Comparison of ENCODE assay signal across 8 mouse cellular contexts in genomic region chr5:63968443-63969415, GRCm38 (mm10). TPM values are rescaled to one million over a fixed set of nuclear protein-coding genes. Genes with fewer than 3 reads are reported as not detected.
DNase-seq lines count a peak whose midpoint lies in the region; ATAC-seq lines count a peak whose summit lies in the region.

Gene Rell1, minus strand, starts transcription at chr5:63968897.

- H3K4me2 ChIP-seq in heart, embryonic 13.5 days = peak within 1 kb of the TSS; percentile 89
- peak within 1 kb of the TSS; percentile 87 for H3K4me2 ChIP-seq in liver, embryonic 12.5 days
- peak within 1 kb of the TSS; percentile 67 for H3K4me2 ChIP-seq in stomach, embryonic 15.5 days

- WGBS in heart, embryonic 13.5 days = under 1% methylated on average over 83 of the region's 85 CpGs
- WGBS in liver, embryonic 12.5 days (ENCODE audit: insufficient replicate concordance) = under 1% methylated on average over 74 of the region's 85 CpGs
- under 1% methylated on average over 85 of the region's 85 CpGs for WGBS in stomach, embryonic 15.5 days

- peak within 1 kb of the TSS; percentile 86 for H3K9ac ChIP-seq in heart, embryonic 13.5 days
- H3K9ac ChIP-seq in liver, embryonic 12.5 days = peak within 1 kb of the TSS; percentile 80
- peak within 1 kb of the TSS; percentile 63 for H3K9ac ChIP-seq in stomach, embryonic 15.5 days

- ATAC-seq in heart, embryonic 13.5 days (ENCODE audit: extremely low read depth, insufficient number of reproducible peaks, low FRiP score, low TSS enrichment) = peak; percentile 97
- peak; percentile 95 for ATAC-seq in liver, embryonic 12.5 days
- ATAC-seq in stomach, embryonic 15.5 days (ENCODE audit: insufficient read depth, low FRiP score, low read depth) = peak; percentile 96

- H3K9me3 ChIP-seq in heart, embryonic 13.5 days = no peaks in the 10 kb centered on the region
- H3K9me3 ChIP-seq in liver, embryonic 12.5 days (replicated peaks) = no peaks in the 10 kb centered on the region
- no peaks in the 10 kb centered on the region for H3K9me3 ChIP-seq in stomach, embryonic 15.5 days

- peaks cover 6% of the 10 kb centered on the region; the same call in 1 of the 2 replicates for H3K4me1 ChIP-seq in brown adipose tissue, adult 24 weeks (ENCODE audit: control insufficient read depth, insufficient read depth, insufficient read length, low read length)
- H3K4me1 ChIP-seq in heart, embryonic 13.5 days = peaks cover 29% of the 10 kb centered on the region
- peaks cover 36% of the 10 kb centered on the region for H3K4me1 ChIP-seq in liver, embryonic 12.5 days
- peaks cover 8% of the 10 kb centered on the region; the same call in 1 of the 2 replicates for H3K4me1 ChIP-seq in stomach, embryonic 15.5 days

- peak within 1 kb of the TSS; percentile 18 for H3K27ac ChIP-seq in brown adipose tissue, adult 24 weeks (replicated peaks; ENCODE audit: low read depth, low read length)
- H3K27ac ChIP-seq in heart, embryonic 13.5 days (replicated peaks) = peak within 1 kb of the TSS; percentile 63
- H3K27ac ChIP-seq in liver, embryonic 12.5 days = peak within 1 kb of the TSS; percentile 72
- H3K27ac ChIP-seq in stomach, embryonic 15.5 days = peak within 1 kb of the TSS; percentile 83

- peak within 1 kb of the TSS; percentile 86 for H3K4me3 ChIP-seq in brown adipose tissue, adult 24 weeks (ENCODE audit: insufficient read depth, low read depth, low read length)
- peak within 1 kb of the TSS; percentile 66 for H3K4me3 ChIP-seq in heart, embryonic 13.5 days
- H3K4me3 ChIP-seq in liver, embryonic 12.5 days = peak within 1 kb of the TSS; percentile 74
- H3K4me3 ChIP-seq in stomach, embryonic 15.5 days (replicated peaks) = peak within 1 kb of the TSS; percentile 78

- H3K27me3 ChIP-seq in heart, embryonic 13.5 days (replicated peaks) = no peaks in the 10 kb centered on the region; the same call in 1 of the 2 replicates
- 0 out of 2 replicates have a peak, but pooled peaks cover 6% of the 10 kb centered on the region for H3K27me3 ChIP-seq in liver, embryonic 12.5 days (replicated peaks)
- H3K27me3 ChIP-seq in stomach, embryonic 15.5 days (replicated peaks) = no peaks in the 10 kb centered on the region

- DNase-seq in CD4-positive, CD25-positive, alpha-beta regulatory T cell, adult 2 months (ENCODE audit: low read depth, low spot score) = peak; percentile 97
- DNase-seq in fat pad, adult 2 months (ENCODE audit: extremely low read depth, low read depth, low spot score) = peak; percentile 40
- DNase-seq in kidney, postnatal 10 days = peak; percentile 100
- peak; percentile 96 to 97 for DNase-seq in natural killer cell, adult 2 months (ENCODE audit: low spot score in 2 of 2)

- no peaks in the 10 kb centered on the region for H3K36me3 ChIP-seq in heart, embryonic 13.5 days
- no peaks in the 10 kb centered on the region for H3K36me3 ChIP-seq in liver, embryonic 12.5 days
- H3K36me3 ChIP-seq in stomach, embryonic 15.5 days = no peaks in the 10 kb centered on the region

RNA-seq across cellular contexts. Expression of gene Rell1, which starts in this region (rescaled TPM):
- polyA plus RNA-seq in brown adipose tissue, adult 24 weeks (2012; ENCODE audit: insufficient read depth, insufficient read length, missing spikeins) = 3.8 and 5.6 TPM in 2 replicates
- 7.8 and 9.2 TPM in 2 replicates for polyA plus RNA-seq in heart, embryonic 13.5 days (2015; fragmentation: Nextera tagmentation; extraction: Ambion mirVana)
- 8.5 and 8.6 TPM in 2 replicates for polyA plus RNA-seq in liver, embryonic 12.5 days (2016; fragmentation: Nextera tagmentation; extraction: Ambion mirVana)
- polyA plus RNA-seq in stomach, embryonic 15.5 days (2015; fragmentation: Nextera tagmentation; extraction: Ambion mirVana) = 23.9 and 25.0 TPM in 2 replicates

Comparison
In these comparisons a context has a peak if more than half of its experiments do, and no peak if none do; other contexts are left out.
1. Peak in every context shown above with its lines: DNase-seq, ATAC-seq, H3K4me3 ChIP-seq and H3K27ac ChIP-seq.
2. DNase-seq: peak in every context shown above with its lines; median percentile 100 in kidney, postnatal 10 days; 97 in CD4-positive, CD25-positive, alpha-beta regulatory T cell, adult 2 months; 96 in natural killer cell, adult 2 months; 40 in fat pad, adult 2 months.
3. H3K27ac ChIP-seq: peak in every context shown above with its lines; median percentile 83 in stomach, embryonic 15.5 days; 72 in liver, embryonic 12.5 days; 63 in heart, embryonic 13.5 days; 18 in brown adipose tissue, adult 24 weeks.